Mouse (Mus musculus): ENCODE measurements around the gene Rasgef1b. TPM values are rescaled to one million over a fixed set of nuclear protein-coding genes. Genes with fewer than 3 reads are reported as not detected.

The Rasgef1b gene
- polyA plus RNA-seq, 1 experiment from 2014 or later = 12.0 TPM

DNA sequence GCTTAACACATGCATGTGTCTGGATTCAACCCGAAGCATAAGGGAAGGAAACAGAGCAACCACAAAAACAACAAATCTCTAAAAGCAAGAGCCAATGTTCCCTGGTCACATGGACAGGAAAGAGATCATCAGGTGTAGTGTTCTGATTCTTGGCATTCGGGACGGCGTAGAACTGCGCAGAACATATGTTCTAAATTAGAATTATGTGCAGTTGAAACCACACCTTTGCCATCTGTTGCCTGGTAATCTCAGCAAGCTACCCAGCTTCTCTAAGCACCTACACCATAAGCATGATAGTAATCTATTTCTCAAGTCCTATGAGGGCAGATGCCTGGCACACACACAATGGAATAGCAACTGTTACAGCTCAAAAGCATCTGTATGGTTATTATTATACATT lies 27.1 kb downstream of the Rasgef1b start:
- Histone ChIP-seq H3K9ac (no peak overlapping the region), H3K27ac (no peak overlapping the region), H3K36me3 (no peaks in the 10 kb centered on the region), H3K4me1 (no peaks in the 10 kb centered on the region), H3K9me3 (no peaks in the 10 kb centered on the region), H3K4me3 (replicated peaks) (no peak overlapping the region), H3K4me2 (no peak overlapping the region), H3K27me3 (replicated peaks) (no peaks in the 10 kb centered on the region)
- ATAC-seq (ENCODE audit: insufficient read depth, low FRiP score, low read depth) = no peak
- 93% methylated on average over 5 of the region's 5 CpGs for WGBS

DNA sequence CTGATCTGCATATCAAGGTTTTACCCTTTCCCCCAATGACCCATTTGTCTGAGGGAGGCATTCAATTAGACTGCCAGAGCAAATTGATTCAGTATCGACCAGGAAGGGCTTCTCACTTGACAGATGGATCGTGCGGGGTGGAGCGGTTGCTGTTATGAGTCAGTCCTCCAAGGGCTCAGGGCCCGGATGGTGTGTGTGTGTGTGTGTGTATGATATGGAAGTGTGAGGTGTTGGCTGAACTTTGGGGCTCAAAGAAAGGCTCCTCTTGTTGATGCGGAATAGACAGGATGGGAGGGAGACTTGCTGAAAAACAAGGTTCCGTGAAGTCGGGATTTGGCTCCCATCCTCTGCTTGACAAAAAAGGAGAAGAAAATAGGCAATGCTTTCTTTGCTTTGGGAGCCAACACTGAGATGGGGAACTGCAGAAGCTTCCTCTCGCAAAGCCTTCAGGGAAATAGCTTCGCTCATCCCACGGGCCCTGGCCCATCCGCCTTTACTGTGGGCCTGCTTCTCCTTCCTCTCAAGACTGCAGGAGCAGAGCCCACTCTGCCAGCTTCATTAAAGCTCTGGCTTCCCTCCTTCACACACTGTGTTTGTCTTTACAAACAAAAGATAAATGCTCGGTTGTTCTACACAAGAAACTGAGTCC lies 34.0 kb downstream of the Rasgef1b start:
- H3K9ac ChIP-seq = no peak overlapping the region
- no peaks in the 10 kb centered on the region for H3K36me3 ChIP-seq
- ATAC-seq (ENCODE audit: insufficient read depth, low FRiP score, low read depth) = no peak
- 77% methylated on average over 13 of the region's 13 CpGs for WGBS
- no peak overlapping the region for H3K27ac ChIP-seq
- H3K27me3 ChIP-seq (replicated peaks) = no peaks in the 10 kb centered on the region
- H3K4me1 ChIP-seq = no peaks in the 10 kb centered on the region
- no peaks in the 10 kb centered on the region for H3K9me3 ChIP-seq
- H3K4me3 ChIP-seq (replicated peaks) = no peak overlapping the region
- H3K4me2 ChIP-seq = no peak overlapping the region

DNA sequence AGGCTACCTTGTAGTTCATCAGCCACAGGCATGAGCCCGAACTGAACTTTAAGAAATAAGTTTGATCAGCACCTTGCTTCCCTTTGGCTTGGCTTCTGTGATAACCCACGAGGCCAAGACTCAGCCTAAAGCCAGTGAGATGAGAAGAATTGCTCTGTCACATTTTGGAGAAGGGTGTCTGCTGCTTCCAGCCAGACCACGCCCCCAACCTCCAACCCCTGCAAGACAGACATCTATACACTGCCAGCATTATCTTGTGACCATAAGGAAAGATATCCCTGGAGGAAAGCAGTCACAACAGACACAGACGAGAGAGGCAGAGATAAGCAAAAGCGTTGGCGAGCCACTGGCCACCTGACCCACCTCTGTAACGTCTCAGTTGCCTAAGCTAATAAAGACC lies 39.0 kb downstream of the Rasgef1b start:
- no peak overlapping the region for H3K4me3 ChIP-seq (replicated peaks)
- no peak for ATAC-seq (ENCODE audit: insufficient read depth, low FRiP score, low read depth)
- H3K4me1 ChIP-seq = no peaks in the 10 kb centered on the region
- H3K9ac ChIP-seq = no peak overlapping the region
- no peak overlapping the region for H3K27ac ChIP-seq
- no peak overlapping the region for H3K4me2 ChIP-seq
- H3K36me3 ChIP-seq = no peaks in the 10 kb centered on the region
- 40% methylated on average over 7 of the region's 7 CpGs for WGBS
- H3K27me3 ChIP-seq (replicated peaks) = no peaks in the 10 kb centered on the region
- no peaks in the 10 kb centered on the region for H3K9me3 ChIP-seq

DNA sequence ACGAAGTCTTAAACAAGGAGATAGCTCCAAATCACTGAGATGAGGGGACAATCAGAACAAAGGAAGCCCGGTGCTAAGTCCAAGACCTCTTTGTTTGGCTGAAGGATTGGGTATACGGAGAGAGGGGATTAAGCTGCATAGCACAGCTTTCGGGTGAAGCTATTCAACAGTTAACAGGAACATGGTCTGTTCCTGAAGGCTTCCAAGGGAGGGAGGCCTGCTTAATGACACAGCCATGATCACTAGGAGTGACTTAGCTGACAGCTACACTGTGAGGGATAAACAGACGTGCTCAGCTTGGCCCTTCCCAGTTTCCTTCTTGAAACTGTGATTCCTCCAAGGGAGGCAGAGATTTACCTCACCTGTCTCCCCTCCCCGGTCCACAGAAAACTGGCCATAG lies 41.0 kb downstream of the Rasgef1b start:
- no peaks in the 10 kb centered on the region for H3K27me3 ChIP-seq (replicated peaks)
- no peak overlapping the region for H3K4me3 ChIP-seq (replicated peaks)
- no peaks in the 10 kb centered on the region for H3K4me1 ChIP-seq
- ATAC-seq (ENCODE audit: insufficient read depth, low FRiP score, low read depth) = no peak
- H3K9ac ChIP-seq = no peak overlapping the region
- no peaks in the 10 kb centered on the region for H3K36me3 ChIP-seq
- no peak overlapping the region for H3K27ac ChIP-seq
- H3K9me3 ChIP-seq = no peaks in the 10 kb centered on the region
- WGBS = 37% methylated on average over 6 of the region's 6 CpGs
- H3K4me2 ChIP-seq = no peak overlapping the region

DNA sequence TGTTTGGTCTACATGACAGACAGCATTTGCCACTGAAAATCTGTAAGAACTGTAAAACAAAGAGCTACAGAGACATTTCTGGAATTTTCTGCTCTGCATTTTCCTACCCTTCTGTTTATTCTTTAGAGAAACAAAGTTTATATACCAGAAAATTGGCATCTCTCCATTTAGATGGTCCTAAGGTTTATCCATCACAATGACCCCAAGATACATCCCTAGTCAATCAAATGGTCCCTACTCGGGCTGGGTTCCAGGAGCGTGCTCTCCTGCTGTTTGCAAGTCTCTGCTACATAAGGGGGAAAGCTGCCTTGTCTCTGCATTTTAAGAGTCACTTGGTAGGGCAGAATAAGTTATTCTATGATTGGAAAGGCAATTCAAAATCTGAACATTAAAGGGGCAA lies 44.8 kb downstream of the Rasgef1b start:
- Histone ChIP-seq H3K9me3 (no peaks in the 10 kb centered on the region), H3K4me3 (replicated peaks) (no peak overlapping the region), H3K27me3 (replicated peaks) (no peaks in the 10 kb centered on the region), H3K4me1 (no peaks in the 10 kb centered on the region), H3K9ac (no peak overlapping the region), H3K27ac (no peak overlapping the region), H3K4me2 (no peak overlapping the region), H3K36me3 (no peaks in the 10 kb centered on the region)
- 14% methylated on average over 2 of the region's 2 CpGs for WGBS
- ATAC-seq (ENCODE audit: insufficient read depth, low FRiP score, low read depth) = no peak

DNA sequence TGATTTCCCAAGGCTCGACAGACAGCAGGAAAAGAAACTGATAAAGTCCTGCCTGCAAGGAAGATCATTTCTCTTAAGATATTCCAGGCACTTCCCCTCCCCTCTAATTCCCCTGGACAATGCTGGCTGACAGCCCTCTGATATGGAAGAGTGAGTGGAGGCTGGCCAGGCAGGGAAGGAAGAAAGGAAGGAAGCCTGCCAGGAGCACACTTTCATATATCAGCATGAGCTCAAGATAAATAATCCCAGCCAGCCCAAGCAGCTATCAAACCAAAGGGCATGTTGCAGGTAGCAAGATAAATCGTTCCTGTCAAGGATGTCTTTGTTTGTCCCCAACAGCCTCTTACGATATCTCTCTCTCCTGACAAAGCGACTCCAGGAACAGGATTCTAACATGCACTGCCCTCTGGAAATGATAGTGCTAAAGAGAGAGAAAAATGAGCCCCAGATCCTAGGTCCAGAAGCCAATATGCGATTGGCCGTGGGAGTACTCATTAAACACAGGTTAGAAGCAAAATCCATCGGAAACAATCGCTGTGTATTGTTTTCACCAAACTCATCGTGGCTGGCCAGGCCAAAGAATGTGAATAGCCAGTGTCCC lies 58.8 kb downstream of the Rasgef1b start:
- Histone ChIP-seq H3K4me3 (replicated peaks) (no peak overlapping the region), H3K9ac (no peak overlapping the region), H3K4me2 (no peak overlapping the region), H3K36me3 (no peaks in the 10 kb centered on the region), H3K27ac (no peak overlapping the region), H3K9me3 (no peaks in the 10 kb centered on the region), H3K27me3 (replicated peaks) (no peaks in the 10 kb centered on the region), H3K4me1 (0 out of 2 replicates have a peak, but pooled peaks cover 5% of the 10 kb centered on the region)
- ATAC-seq (ENCODE audit: insufficient read depth, low FRiP score, low read depth) = no peak
- WGBS = 29% methylated on average over 9 of the region's 9 CpGs

DNA sequence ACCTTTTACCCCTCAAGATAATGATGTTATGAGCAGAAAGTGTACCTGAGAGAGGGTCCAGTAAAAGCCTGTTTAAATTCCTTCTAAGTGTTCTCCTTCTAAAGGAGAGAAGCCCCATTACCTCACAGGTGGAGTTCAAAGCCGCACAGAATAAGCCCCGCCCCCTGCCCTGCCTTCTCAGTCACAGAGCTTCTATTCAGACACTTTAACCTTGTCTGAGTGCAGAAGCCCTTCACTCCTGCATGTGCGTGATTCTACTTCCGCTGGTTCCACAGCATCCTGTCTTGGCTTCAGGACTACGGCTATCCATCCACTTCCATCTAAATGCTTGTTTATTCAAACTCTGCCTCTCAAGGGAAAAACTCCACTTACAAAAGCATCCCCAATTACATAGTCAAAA lies 72.8 kb downstream of the Rasgef1b start:
- Histone ChIP-seq H3K27ac (no peak overlapping the region), H3K36me3 (no peaks in the 10 kb centered on the region), H3K4me3 (replicated peaks) (no peak overlapping the region), H3K9ac (no peak overlapping the region), H3K9me3 (no peaks in the 10 kb centered on the region), H3K4me2 (no peak overlapping the region), H3K4me1 (no peaks in the 10 kb centered on the region), H3K27me3 (replicated peaks) (no peaks in the 10 kb centered on the region)
- WGBS = 45% methylated on average over 5 of the region's 5 CpGs
- no peak for ATAC-seq (ENCODE audit: insufficient read depth, low FRiP score, low read depth)

DNA sequence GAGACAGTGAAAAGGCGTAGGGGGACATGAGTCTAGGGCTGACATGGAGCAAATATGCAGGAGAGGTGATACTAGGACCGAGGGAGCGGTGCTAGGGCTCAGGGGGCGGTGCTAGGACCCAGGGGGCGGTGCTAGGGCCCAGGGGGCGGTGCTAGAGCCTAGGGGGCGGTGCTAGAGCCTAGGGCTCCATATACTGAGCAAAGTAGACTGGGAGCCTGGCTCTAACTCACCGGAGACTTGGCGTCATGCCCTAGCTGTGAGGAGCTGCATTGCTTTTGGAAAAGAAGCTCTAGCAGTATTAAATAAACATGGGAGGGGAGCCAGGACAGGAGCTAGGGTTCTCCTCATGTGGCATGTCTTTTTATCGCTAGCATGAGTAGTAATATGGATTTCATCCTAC lies 75.9 kb downstream of the Rasgef1b start:
- Histone ChIP-seq H3K27me3 (replicated peaks) (no peaks in the 10 kb centered on the region), H3K4me2 (no peak overlapping the region), H3K36me3 (no peaks in the 10 kb centered on the region), H3K9ac (no peak overlapping the region), H3K4me3 (replicated peaks) (no peak overlapping the region), H3K4me1 (no peaks in the 10 kb centered on the region), H3K9me3 (no peaks in the 10 kb centered on the region), H3K27ac (no peak overlapping the region)
- 66% methylated on average over 10 of the region's 10 CpGs for WGBS
- ATAC-seq (ENCODE audit: insufficient read depth, low FRiP score, low read depth) = no peak

DNA sequence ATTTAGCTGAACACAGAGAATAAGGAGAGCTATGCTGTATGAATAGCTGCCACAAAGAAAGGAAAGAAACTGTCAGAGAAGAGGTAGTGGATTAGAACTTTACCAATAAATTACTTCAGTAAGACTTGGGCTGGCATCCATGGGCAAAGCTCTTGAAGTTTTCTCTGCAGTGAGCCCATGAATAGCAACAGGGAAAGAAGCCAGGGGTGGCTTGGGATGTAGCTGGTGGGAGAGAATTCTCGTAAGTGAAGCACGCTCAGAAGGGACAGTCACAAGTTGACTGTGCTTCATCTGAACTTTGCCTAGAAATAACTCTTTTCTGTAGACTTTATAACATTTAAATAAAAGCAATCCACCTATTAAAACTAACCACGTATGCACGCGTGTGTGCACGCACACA lies 87.5 kb downstream of the Rasgef1b start:
- 90% methylated on average over 6 of the region's 6 CpGs for WGBS
- ATAC-seq (ENCODE audit: insufficient read depth, low FRiP score, low read depth) = no peak
- Histone ChIP-seq H3K36me3 (no peaks in the 10 kb centered on the region), H3K4me2 (no peak overlapping the region), H3K4me1 (no peaks in the 10 kb centered on the region), H3K9ac (no peak overlapping the region), H3K4me3 (replicated peaks) (no peak overlapping the region), H3K9me3 (no peaks in the 10 kb centered on the region), H3K27me3 (replicated peaks) (no peaks in the 10 kb centered on the region), H3K27ac (no peak overlapping the region)

DNA sequence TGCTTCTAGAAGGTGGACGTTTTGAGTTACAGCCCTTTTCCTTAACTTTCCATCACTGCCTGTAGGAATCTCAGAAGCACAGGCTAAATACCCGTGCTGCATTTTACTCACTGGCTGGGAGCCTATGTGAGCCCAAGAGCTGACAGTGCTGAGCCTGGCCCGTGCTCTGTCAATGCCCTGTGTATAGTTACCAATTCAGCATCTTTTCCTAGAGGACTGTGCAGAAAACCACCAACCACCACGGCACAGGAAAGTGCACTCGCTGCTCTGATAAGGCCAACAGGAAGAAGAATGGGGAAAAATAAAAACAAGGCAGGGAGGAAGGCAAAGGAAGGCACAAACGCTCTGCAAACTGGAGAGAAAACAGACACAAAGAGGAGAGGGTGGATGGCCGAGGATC lies 92.3 kb downstream of the Rasgef1b start:
- Histone ChIP-seq H3K27ac (no peak overlapping the region), H3K9me3 (no peaks in the 10 kb centered on the region), H3K9ac (no peak overlapping the region), H3K36me3 (no peaks in the 10 kb centered on the region), H3K4me3 (replicated peaks) (no peak overlapping the region), H3K4me2 (no peak overlapping the region), H3K27me3 (replicated peaks) (no peaks in the 10 kb centered on the region), H3K4me1 (no peaks in the 10 kb centered on the region)
- no peak for ATAC-seq (ENCODE audit: insufficient read depth, low FRiP score, low read depth)
- 39% methylated on average over 7 of the region's 7 CpGs for WGBS

DNA sequence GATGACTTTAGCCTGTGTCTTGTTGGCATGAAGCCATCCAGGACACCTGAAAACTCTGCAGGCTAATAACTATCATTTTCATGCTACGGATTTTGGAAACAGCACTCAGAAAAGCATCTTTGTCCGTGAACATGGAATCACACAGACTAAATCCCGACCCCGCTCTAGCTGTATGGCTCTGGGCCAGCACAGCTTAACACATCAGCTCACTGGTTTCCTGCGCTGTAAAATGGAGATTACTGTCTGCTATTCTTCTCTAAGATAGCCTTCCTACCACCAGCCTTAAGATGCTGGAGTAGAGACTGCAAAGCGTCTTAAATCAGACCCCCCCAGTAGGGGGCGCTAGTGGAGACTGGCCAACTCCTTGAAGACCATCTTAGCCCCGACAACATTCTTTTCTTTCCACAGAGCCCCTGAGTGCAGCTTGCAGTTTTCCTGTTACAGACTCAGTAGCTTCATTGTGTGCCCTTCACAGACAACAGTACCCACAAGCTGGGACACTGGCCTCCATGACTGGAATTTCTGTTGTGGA lies 94.8 kb downstream of the Rasgef1b start:
- H3K9ac ChIP-seq = no peak overlapping the region
- H3K4me3 ChIP-seq (replicated peaks) = no peak overlapping the region
- WGBS = 69% methylated on average over 8 of the region's 8 CpGs
- no peaks in the 10 kb centered on the region for H3K36me3 ChIP-seq
- H3K9me3 ChIP-seq = no peaks in the 10 kb centered on the region
- H3K4me2 ChIP-seq = no peak overlapping the region
- no peaks in the 10 kb centered on the region for H3K4me1 ChIP-seq
- ATAC-seq (ENCODE audit: insufficient read depth, low FRiP score, low read depth) = no peak
- no peak overlapping the region for H3K27ac ChIP-seq
- H3K27me3 ChIP-seq (replicated peaks) = no peaks in the 10 kb centered on the region

DNA sequence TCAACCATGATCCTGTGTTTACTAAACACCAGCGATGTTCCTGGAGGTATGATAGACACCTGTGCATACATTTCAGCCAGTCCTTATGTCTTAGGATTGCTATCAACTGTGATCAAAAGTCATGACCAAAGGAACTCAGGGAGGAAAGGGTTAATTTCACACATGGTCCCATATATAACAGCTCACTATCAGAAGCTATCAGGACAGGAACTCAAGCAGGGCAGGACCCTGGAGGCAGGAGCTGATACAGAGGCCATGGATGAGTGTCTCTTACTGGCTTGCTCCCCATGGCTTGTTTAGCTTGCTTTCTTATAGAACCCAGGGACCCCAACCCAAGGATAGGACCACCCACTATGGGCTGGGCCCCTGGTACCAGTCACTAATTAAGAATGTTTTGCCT lies 95.3 kb downstream of the Rasgef1b start:
- Histone ChIP-seq H3K4me2 (no peak overlapping the region), H3K9me3 (no peaks in the 10 kb centered on the region), H3K36me3 (no peaks in the 10 kb centered on the region), H3K4me1 (no peaks in the 10 kb centered on the region), H3K27me3 (replicated peaks) (no peaks in the 10 kb centered on the region), H3K9ac (no peak overlapping the region), H3K4me3 (replicated peaks) (no peak overlapping the region), H3K27ac (no peak overlapping the region)
- ATAC-seq (ENCODE audit: insufficient read depth, low FRiP score, low read depth) = no peak
- 48% methylated on average over 1 of the region's 1 CpGs for WGBS
